Mouse (Mus musculus): Measurements from ENCODE around the gene Fkbp5.

Gene Fkbp5

DNA sequence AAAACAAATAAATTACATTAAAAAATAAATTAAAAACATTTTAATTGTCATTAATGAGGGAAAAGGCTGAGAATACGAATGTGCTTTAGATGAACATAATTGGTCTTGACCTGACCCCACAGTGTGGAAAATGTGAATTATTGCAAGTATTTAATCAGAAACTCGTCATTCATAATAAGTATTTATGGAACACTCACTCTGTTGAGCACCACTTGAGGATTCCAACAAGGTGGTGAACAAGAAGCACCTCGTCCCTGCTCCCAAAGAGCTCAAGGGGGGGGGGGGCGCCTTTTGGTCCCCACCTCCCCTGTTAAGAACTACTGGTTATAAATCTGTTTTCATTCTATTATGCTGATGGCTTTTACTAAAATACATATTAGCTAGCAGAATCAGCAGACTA lies 51.4 kb downstream of the Fkbp5 start:
- DNase-seq (ENCODE audit: extremely low spot score, low read depth, low spot score): no peak

DNA sequence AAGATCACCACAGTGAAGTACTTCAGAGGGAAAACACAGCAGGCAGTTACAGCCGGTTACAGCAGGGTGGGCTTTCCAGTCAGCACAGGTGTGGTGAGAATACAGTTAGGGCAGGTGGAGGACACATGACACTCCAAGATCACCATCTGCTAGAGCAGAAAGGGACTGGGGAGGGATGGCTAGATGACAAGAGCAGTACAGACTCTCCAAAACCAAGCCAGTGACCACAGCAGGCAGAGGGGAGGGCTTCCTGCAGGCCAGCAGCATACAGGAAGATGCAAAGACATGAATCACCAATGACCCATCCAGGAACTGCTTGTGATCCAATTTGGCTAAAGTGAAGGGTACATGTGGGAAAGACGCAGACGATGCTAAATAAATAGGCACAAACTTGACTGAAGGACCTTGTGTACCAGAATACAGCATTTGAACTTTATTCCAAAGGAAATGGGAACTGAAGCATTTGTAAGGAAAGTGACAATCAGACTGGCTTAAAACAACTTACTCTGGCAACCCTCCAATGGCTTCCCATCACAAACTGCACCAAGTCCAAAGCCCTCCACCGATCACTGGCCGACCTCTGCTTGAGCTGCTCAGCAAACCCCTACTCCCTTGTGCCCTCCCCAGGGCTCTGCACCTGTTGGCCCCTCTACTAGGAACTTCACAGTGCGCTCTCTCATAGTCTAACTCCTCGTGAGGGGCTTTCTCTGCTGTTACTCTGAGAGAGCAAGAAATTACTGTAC lies 53.5 kb downstream of the Fkbp5 start:
- no peak for DNase-seq (ENCODE audit: extremely low spot score, low read depth, low spot score)

DNA sequence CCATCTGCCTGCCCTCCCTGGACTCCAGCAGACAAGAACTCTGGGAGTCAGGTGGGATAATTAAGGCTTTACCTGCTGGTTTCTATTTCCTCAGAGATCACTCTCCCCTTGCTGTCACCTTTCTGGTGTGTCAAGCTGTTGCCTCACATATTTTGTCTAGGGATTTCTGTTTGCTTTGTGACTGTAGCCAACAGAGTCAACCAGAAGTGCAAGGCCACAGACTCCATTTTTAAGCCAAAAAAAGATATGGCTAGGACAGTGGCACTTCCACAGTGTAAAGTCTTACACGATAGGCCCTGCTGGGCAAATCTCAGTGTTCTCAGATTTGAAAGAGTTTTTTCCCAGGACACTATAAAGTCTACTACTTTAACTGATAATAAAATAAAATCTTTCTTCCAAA lies 56.9 kb downstream of the Fkbp5 start:
- DNase-seq (ENCODE audit: extremely low spot score, low read depth, low spot score): no peak

DNA sequence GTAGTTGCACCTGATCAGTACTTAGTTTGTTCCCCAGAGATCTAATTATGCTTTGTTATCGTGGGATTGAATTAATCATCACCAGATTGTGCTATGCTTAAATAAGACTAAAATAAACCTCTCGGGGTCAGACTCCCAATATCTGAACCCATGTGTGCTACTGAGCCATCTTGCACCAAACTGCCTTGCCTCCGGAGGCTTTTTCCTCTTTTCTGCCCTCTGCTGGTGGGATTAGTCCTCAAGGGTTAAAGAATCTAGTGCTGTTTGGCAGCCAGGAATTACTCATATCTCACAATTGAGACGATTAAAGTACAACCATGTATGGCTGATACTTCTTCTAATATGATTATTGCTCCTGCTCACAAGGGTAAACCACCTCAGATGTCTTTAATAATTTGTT lies 62.2 kb downstream of the Fkbp5 start:
- peak; percentile 22 for DNase-seq (ENCODE audit: extremely low spot score, low read depth, low spot score)

DNA sequence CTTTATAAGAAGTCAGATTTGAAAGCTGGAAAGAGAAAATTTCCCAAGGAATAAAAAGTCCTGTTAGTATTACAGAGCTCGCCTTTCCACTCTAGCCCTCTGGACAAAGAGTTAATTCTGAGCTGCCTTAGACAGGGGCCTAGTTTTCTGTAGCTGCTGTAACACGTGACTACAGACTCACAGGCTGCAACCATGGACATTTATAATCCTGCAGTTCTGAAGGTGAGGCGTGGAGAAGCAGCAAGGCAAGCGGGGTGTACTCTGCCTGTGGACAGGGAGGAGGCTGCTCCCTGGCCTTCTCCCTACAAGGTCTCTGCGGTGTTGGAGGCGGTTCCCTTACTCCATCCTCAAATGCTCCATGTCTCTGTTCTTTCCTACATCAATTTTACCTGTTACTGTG lies 64.4 kb downstream of the Fkbp5 start:
- no peak for DNase-seq (ENCODE audit: extremely low spot score, low read depth, low spot score)

DNA sequence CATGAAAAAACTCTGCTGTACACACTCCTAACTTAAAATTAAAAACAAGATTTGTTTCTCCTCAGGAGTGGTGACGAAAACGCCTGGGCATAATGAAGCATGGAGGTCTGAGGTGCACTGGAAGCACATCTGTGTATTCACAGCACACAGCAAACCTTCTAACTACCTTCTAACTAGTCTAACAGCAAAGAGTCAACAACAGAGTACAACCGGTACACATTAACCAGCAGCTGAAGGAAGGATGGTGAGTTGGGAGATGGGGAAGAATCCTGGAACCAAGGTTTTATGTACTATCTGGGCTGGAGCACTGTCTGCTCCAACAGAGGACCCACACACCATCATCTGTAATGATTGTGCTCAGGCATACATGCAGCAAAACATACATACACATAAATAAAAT lies 65.4 kb downstream of the Fkbp5 start:
- no peak for DNase-seq (ENCODE audit: extremely low spot score, low read depth, low spot score)

DNA sequence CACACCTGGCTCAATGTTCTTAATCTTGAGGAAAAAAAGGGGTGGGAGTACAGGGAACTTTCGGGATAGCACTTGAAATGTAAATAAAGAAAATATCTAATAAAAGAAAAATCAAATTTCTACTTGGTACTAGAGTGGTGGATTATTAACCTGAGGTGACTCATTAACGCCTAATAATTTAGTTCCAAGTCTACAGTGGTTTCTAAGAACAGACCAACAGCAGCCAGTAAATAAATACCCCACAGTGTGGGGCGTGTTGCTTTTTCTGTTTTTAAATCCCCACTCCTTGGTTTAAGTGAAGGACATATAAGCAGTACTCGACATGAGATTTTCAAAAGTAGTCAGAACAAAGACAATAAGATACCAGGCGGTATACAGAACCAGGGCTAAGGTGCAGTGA lies 65.8 kb downstream of the Fkbp5 start:
- no peak for DNase-seq (ENCODE audit: extremely low spot score, low read depth, low spot score)

DNA sequence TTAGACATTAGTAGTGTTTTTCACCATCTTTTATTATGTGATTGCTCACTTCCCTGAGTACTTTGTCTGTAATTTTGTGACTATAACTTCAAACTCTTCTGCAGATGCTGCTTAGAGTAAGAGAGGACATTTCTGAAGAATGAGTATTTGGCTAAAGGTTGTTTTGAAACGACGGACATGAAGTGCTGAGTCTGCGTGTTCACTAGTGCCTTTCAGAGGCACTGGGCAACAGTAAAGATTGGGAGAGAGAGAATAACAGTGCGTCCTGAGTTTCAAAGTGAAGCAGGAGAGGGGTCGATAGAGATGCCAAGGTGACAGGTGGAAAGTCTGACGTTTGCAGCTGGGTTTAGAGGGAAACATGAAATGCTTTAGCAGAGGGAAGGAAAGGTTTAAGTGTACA lies 69.1 kb downstream of the Fkbp5 start:
- DNase-seq (ENCODE audit: extremely low spot score, low read depth, low spot score): no peak

DNA sequence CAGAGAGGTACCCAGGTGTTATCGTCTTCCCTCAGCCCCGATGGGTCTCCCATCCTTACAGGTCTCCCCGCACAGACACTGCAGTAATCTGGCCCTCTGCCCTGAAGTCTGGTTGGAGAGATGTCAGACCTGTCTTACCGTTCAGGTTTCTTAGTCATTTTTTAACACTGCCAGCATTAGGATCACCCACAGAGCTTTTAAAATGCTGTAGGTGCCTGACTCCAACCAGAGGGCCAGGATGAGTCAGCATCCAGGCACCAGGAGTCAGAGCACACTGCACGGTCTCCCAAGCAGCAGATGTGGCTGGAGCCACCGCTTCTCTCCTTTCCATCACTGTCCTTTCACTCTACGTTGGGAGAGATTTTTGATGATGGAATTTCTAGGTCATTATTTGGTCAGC lies 69.5 kb downstream of the Fkbp5 start:
- no peak for DNase-seq (ENCODE audit: extremely low spot score, low read depth, low spot score)

DNA sequence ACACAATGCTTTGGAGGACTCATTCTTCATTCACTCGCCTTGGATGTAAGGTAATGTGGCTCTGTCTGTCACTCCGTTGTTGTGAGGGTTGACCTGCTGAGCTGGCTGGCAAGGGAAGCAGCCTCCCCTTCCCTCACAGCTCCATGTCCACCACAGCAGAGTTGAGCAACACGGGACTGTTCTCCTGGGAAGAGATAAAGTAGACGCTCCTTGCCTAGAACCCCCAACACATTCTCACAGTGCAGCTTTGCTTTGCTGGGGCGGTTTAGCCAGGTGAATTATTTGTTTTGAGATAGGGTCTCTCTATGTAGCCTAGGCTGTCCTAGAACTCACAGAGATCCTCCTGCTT lies 70.5 kb downstream of the Fkbp5 start:
- no peak for DNase-seq (ENCODE audit: extremely low spot score, low read depth, low spot score)

DNA sequence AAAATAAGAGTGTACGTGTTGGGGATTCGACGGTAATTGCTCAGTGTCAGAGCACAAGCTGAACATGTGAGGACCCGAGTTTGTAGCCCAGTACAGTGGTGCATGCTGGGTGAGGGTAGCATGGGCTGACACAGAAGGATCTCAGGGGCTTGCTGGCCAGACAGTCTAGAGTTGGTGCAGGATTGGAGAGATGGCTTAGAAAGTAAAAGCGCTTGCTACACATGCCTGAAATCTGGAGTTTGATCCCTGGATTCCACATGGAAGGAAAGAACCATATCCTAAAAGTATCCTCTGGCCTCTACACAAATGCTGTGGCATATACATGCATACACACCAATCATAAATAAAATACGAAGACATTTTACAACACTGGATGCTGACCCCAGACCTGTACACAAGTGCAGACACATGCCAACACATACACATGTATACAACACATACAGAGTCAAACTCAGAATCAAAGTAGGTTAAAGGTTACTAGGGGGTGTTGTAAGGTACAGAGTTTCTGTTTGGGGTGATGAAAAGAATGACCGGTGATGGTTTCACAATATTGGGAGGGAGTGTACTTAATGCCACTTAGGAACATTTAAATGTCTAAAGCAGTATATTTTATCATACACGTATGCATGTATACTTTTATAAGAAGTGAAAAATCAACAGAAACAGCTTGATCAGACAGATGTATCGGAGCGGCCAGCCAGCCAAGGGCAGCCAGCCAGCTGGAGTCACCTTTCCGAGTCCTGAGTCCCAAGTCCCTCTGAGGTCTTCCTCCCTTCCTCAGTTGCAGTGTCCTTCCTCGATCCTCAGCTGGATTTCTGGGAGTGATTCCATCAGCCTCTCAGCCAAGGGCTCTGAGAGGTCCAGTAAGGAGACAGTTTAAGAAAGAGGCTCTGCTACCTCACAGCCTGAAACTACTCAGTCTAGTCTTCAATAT lies 71.2 kb downstream of the Fkbp5 start:
- DNase-seq (ENCODE audit: extremely low spot score, low read depth, low spot score): no peak

DNA sequence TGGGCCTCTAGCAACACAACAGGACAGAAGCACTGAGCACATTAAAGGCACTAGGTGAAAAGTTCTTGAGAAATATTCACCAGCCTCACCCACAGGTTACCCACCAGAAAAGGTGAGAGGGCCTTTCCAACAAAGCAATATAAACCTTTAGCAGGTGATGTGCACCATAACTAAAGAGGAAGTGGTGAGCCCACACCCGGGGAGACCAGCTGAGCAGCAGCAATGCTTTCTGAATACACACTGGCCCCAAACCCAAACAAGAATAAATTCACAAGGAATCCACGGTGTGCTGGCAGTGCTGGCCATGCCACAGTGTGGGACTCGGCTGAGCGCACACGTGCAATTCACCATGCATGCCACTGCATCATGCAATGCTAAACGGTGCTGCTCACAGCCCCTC lies 74.7 kb downstream of the Fkbp5 start:
- DNase-seq (ENCODE audit: extremely low spot score, low read depth, low spot score): no peak

DNA sequence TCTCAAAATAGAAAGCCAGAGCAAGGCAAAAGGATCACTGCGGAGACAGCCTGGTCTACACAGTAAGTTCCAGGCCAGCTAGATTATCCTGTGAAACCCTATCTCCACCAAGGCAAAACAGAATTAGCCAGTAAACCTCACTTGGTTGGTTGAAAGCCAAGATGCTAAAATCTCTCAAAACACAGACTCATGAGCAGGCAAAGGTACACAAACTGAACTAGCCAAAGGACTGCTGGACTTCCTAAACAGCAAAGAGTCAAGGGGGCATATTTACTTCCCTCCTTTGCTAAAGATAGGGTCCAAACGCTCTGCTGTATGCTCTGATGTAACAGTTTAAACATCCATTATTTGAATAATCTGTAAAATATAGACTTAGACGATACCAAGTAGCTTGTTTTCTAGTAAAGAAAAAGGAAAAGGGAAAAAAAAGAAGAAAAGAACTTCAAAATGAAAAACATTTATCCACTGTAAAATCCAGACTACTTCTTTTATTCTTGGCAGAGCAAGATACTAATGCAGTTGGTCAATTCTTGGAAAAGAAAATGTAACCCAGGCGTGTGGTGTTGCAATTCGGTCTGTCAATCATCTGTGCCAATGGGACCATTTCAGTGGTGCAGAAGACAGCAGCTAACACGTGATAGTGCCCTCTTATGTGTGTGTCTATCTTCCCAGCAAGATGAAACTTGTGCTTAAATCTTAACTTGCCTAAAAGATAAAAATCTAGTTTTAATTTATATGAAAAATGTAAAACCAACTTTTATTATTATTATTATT lies 78.8 kb downstream of the Fkbp5 start:
- no peak for DNase-seq (ENCODE audit: extremely low spot score, low read depth, low spot score)

DNA sequence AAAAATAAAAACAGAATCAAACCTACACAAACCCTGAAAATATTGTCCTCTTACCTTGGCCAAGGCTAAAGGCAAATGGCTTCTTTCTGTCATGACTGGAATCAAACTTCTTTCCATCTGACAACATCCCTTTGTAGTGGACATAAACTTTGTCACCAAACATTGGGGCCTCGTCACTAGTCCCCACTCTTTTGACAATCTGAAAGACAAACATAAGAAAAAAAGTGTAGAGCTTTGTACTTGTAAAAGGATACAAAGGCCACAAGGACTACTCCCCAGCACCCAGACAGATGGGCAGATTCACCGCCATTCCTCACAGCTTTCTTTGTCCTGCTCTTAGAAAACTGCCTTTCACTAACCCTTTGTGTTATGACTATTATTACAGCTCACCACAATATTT lies 79.4 kb downstream of the Fkbp5 start:
- no peak for DNase-seq (ENCODE audit: extremely low spot score, low read depth, low spot score)

DNA sequence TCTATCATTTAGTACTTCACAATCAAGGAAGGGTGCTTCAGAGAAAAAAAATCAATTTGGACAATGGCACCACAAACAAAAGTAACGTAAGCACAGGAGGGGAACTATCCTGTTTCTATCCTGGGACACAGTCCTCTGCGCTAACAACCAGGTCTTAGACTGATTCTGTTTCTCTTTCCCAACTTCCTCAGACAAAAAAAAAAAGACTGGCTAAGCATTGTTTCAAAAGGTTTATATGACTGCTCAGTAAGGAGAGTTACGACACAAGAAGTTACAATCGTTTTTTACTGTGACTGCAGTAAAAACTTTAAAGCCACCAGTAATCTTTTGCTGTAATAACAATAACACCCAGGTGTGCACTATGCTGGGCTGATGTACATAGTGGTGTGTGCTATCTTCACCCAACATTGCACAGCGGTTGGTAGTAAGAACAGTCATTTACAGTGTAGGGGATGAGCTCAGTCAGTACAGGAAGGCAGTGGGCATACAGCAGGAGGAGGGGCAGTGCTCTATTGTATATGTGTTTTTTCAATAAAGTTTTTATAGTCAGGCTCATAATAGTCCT lies 82.3 kb downstream of the Fkbp5 start:
- DNase-seq (ENCODE audit: extremely low spot score, low read depth, low spot score): no peak

DNA sequence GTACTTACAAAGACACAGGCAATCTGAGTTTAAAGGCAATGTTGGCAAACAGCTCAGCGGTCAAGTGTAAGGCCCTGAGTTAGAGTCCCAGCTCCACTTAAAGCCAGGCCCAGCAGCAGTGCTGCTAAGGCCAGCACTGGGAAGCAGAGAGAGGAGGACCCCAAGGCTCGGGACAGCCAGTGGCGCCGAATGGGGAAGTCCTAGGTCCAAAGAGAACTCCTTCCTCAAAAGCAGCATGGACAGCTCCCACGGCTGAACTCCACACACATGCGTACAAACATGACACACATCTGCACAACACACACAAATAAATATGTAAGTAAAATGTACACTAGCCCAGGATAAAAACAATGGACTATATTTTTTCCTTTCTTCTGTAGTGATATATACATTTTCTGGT lies 84.3 kb downstream of the Fkbp5 start:
- DNase-seq (ENCODE audit: extremely low spot score, low read depth, low spot score): no peak

DNA sequence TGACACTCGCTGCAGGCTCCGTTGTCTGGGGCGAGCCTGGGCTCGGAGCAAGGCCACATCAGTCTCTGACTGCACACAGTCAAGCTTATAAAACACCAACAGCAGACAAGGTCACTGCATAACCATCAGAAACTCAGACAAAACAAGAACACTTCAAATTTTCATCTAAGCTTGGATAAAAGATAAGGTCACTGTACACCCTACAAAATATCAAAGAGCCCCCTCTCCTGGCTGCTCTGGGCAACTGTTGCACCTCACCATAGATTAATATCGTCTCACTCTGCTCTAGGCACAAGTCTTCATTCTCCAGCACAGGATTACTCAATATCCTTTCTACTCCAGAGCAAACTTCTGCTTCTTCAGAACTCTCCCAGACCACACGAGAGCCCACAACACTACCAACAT lies 85.4 kb downstream of the Fkbp5 start:
- no peak for DNase-seq (ENCODE audit: extremely low spot score, low read depth, low spot score)

DNA sequence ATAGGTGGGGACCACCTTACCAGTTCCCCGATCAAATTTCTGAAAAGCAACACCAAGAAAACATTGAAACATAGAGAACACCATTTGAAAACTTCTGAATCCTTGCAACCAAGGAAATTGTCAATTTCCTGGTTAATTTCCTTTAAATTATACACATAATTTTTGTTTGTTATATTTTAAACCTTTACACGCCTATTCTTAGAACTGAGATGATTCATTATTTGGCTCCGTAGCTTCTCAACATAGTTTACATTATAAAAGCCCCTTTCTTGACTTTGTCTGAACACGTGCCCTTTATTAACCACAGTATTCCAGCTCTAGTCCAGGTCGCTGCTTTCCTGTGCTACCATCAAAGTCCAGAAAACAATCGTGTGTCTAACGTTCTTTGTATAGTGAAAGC lies 86.3 kb downstream of the Fkbp5 start:
- DNase-seq (ENCODE audit: extremely low spot score, low read depth, low spot score): no peak

DNA sequence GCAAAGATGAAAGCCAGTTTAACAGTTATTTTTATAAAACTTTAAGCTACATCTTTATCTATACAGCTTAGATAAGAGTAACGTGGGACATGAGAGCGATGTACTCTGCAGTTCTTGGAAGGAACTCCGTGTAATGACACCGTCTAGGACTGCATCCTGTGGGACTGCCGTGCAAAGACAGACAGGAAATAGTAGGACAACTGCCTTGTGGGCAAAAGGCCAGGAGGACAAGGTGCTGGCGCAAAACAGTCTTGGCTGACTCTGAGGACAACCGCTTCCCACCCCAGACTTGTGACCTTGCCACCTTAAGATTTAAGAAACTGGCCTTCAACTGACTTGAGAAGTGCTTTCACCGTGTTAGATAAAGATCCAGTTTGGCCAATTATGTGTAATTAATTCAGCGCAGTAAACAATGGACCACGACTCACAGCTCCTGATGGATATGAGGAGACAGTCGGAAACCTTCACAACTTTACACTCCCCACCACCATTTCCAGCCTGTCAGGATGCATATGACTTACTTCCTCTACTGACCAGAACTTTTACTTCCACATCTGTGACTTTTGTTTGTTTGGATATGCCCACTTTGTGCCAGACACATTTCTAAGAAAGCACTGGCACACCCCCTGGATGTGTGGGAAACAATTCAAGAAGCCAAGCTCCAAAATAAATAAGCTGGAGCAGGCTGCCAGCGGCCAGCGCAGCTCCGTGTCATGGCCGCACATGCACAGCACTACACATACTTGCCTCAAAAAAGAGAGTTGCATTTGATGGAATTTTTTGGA lies 88.7 kb downstream of the Fkbp5 start:
- no peak for DNase-seq (ENCODE audit: extremely low spot score, low read depth, low spot score)

DNA sequence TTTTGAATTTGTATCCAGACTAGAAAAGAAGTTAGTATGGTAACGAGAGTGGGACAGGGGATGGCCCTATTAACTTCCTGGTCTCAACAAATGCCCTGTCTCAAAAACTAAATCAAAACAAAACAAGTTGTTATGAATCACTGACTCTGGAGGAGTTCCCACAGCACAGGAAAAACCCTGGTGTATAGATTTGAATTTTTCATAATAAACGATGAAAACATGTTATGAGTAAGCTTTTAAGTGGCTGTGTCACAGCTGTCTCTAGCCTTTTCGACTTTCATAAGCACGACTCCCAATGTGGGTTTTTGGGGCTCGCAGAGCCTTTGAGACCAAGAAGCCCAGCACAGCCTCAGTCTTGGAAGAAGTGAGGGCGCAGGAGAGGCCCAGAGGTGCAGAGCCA lies 89.7 kb downstream of the Fkbp5 start:
- DNase-seq (ENCODE audit: extremely low spot score, low read depth, low spot score): no peak

DNA sequence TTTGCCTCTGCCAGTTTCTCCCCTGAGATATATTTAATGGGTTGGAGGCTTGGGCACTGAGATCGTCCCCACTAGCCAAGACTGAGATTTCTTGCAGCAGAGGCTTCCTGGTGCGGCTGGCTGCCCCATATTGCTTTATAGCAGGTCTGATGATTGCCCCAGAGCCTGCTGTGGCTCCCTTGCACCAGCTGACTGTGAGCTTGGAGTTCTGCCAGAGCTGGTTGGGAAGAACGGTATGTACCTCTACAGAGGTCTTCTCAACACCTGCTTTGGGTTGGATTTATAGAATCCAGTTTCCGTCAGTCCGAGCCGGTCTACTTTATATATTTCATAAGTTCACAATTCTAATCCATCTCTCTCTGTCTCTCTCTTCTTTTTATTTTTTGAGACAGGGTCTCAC lies 93.0 kb downstream of the Fkbp5 start:
- DNase-seq (ENCODE audit: extremely low spot score, low read depth, low spot score): no peak
